Mouse (Mus musculus) layer of hippocampus, postnatal 14 days (tissue): ENCODE results near the gene Syce2. TPM values are rescaled to one million over a fixed set of nuclear protein-coding genes. Genes with fewer than 3 reads are reported as not detected.
"Not testable (repeated sequence)": the region's sequence is repeated elsewhere in the genome, so short reads cannot be mapped to it uniquely, and the experiment has no call there.

ENCODE experiments used
- DNase-seq, 2 experiments: peaks; one replicate each; pipeline ENCODE4 v3.0.0; 2021 to 2022; ENCODE audit warnings: low spot score in 2 of 2, mixed read lengths in 1 of 2
- long read RNA-seq, 2 experiments: library from polyadenylated mRNA; stranded (forward); transcript quantifications; one replicate each; pipeline ENCODE4 v2.0.0; 2021
- total RNA-seq, 2 experiments: library from RNA; stranded (reverse); gene quantifications; 2 replicates each; pipeline ENCODE4 v1.2.3; 2021

The Syce2 gene
- total RNA-seq, result 10 to 100 TPM; 21.4 to 24.5 TPM
- long read RNA-seq, experiment 1, transcript Syce2-201 (4 exons, 685 nt), result major isoform, 9 of 25 reads
- long read RNA-seq, experiment 1, transcript Syce2-202 (5 exons, 1,686 nt), result minor isoform, 6 of 25 reads
- long read RNA-seq, experiment 1, partial matches to known transcripts, result 8 of 25 reads
- long read RNA-seq, experiment 1, other reads (novel, unspliced or antisense), result 2 of 25 reads
- long read RNA-seq, experiment 2, transcript Syce2-201 (4 exons, 685 nt), result major isoform, 13 of 42 reads
- long read RNA-seq, experiment 2, transcript Syce2-202 (5 exons, 1,686 nt), result minor isoform, 6 of 42 reads
- long read RNA-seq, experiment 2, partial matches to known transcripts, result 13 of 42 reads
- long read RNA-seq, experiment 2, other reads (novel, unspliced or antisense), result 10 of 42 reads

- peak in 1 of 2 experiments; percentile 58 for DNase-seq
Observed at GRCm38 (mm10) chr8:84871376-84872308, at the start of gene Syce2. Gene Syce2 (plus strand): TSS chr8:84872111.

GRCm38 (mm10) chr8:84822723-84823122 lies 49.2 kb upstream of the Syce2 start, which contains the start of gene Dand5:
Gene Dand5 (minus strand): TSS chr8:84822823.
- DNase-seq, result no peak

GRCm38 (mm10) chr8:84823653-84824052 lies 48.3 kb upstream of the Syce2 start:
- DNase-seq, result peak in 1 of 2 experiments; percentile 54

GRCm38 (mm10) chr8:84825636-84826035 lies 46.3 kb upstream of the Syce2 start:
- no peak for DNase-seq

GRCm38 (mm10) chr8:84826518-84826917 lies 45.4 kb upstream of the Syce2 start:
- DNase-seq, result not testable (repeated sequence)

- DNase-seq, result no peak
Observed at GRCm38 (mm10) chr8:84831490-84831889, 40.4 kb upstream of the Syce2 start, which contains the start of gene Gadd45gip1. Gene Gadd45gip1 (plus strand): TSS chr8:84831522.

GRCm38 (mm10) chr8:84832034-84832717 lies 39.7 kb upstream of the Syce2 start:
- DNase-seq, result peak in 1 of 2 experiments; percentile 82

GRCm38 (mm10) chr8:84832759-84833742 lies 38.9 kb upstream of the Syce2 start:
- no peak for DNase-seq

GRCm38 (mm10) chr8:84834002-84834865 lies 37.7 kb upstream of the Syce2 start:
- DNase-seq, result peak; percentile 43 to 73

GRCm38 (mm10) chr8:84834866-84835855 lies 36.8 kb upstream of the Syce2 start:
- DNase-seq, result peak; percentile 89 to 93

- DNase-seq, result no peak
Observed at GRCm38 (mm10) chr8:84837149-84837911, 34.6 kb upstream of the Syce2 start.

GRCm38 (mm10) chr8:84837912-84838470 lies 33.9 kb upstream of the Syce2 start:
- no peak for DNase-seq

- DNase-seq, result no peak
Observed at GRCm38 (mm10) chr8:84838513-84838912, 33.4 kb upstream of the Syce2 start.

- DNase-seq, result no peak
Observed at GRCm38 (mm10) chr8:84839411-84839810, 32.5 kb upstream of the Syce2 start.

GRCm38 (mm10) chr8:84839875-84840247 lies 32.0 kb upstream of the Syce2 start:
- DNase-seq, result no peak

GRCm38 (mm10) chr8:84840248-84840999 lies 31.5 kb upstream of the Syce2 start, which contains the start of gene Rad23a:
Gene Rad23a (minus strand): TSS chr8:84840665.
- peak; percentile 88 to 95 for DNase-seq
